Mouse (Mus musculus) neural tube, embryonic 11.5 days (tissue): ENCODE measurements around the gene Acox3. TPM values are rescaled to one million over a fixed set of nuclear protein-coding genes. Genes with fewer than 3 reads are reported as not detected.
"Not testable (repeated sequence)": the region's sequence is repeated elsewhere in the genome, so short reads cannot be mapped to it uniquely, and the experiment has no call there.

Experiments
- ATAC-seq: fragments of 200-750 bp; cut with Nextera tagmentation; 2 replicates; pipeline ENCODE4 v1.8.0; 2017; ENCODE audit warnings: moderate number of reproducible peaks, mild to moderate bottlenecking, moderate TSS enrichment, moderate library complexity; ENCODE audit not compliant: insufficient read depth, low FRiP score, low TSS enrichment
- DNase-seq: peaks from one replicate; pipeline ENCODE4 v3.0.0-alpha.2; 2015; ENCODE audit warnings: low spot score
- H3K27ac ChIP-seq: fragments of 300-500 bp; sonication (generic); 2 replicates; pipeline ENCODE4 v1.5.1; 2014; ENCODE audit warnings: low read depth, mild to moderate bottlenecking, low read length
- H3K27me3 ChIP-seq: fragments of 300-500 bp; sonication (generic); 2 replicates; pipeline ENCODE4 v1.6.1; 2014; ENCODE audit warnings: mild to moderate bottlenecking, low read length, mixed read lengths; ENCODE audit not compliant: control insufficient read depth, insufficient read depth
- H3K36me3 ChIP-seq: fragments of 300-500 bp; sonication (generic); 2 replicates; pipeline ENCODE4 v1.6.1; 2014; ENCODE audit warnings: mild to moderate bottlenecking, low read length, moderate library complexity, mixed read lengths; ENCODE audit not compliant: control insufficient read depth, insufficient read depth
- H3K4me1 ChIP-seq: fragments of 300-500 bp; sonication (generic); 2 replicates; pipeline ENCODE4 v1.6.1; 2014; ENCODE audit warnings: low read length, mixed read lengths; ENCODE audit not compliant: control insufficient read depth, insufficient read depth
- H3K4me2 ChIP-seq: fragments of 300-500 bp; sonication (generic); 2 replicates; pipeline ENCODE4 v1.6.1; 2014; ENCODE audit warnings: low read depth, mild to moderate bottlenecking, moderate library complexity
- H3K4me3 ChIP-seq: fragments of 300-500 bp; sonication (generic); 2 replicates; pipeline ENCODE4 v1.5.1; 2014; ENCODE audit warnings: low read depth, low read length
- H3K9ac ChIP-seq: fragments of 300-500 bp; sonication (generic); 2 replicates; pipeline ENCODE4 v1.6.1; 2014; ENCODE audit warnings: mild to moderate bottlenecking, low read length
- H3K9me3 ChIP-seq: fragments of 300-500 bp; sonication (generic); 2 replicates; pipeline ENCODE4 v1.6.1; 2016; ENCODE audit warnings: low read length; ENCODE audit not compliant: control insufficient read depth
- WGBS: fragments of 180-500 bp; shearing (Covaris S2); extraction: QIAGEN DNeasy Blood & Tissue Kit; methylation state at CpG from one replicate; pipeline ENCODE4 v1.1.7; 2014; 5-methylcytosine and 5-hydroxymethylcytosine counted together
- polyA plus RNA-seq: library from polyadenylated mRNA; unstranded; fragments of >200 nt; fragmentation: Nextera tagmentation; extraction: Ambion mirVana; gene quantifications from 2 replicates; pipeline ENCODE4 v1.2.1, GENCODE M21; 2014

The Acox3 gene
- polyA plus RNA-seq, 1 experiment from 2014 or later: 16.6 TPM

- H3K4me1 ChIP-seq, H3K9ac ChIP-seq, DNase-seq, ATAC-seq, H3K9me3 ChIP-seq, H3K4me2 ChIP-seq, H3K4me3 ChIP-seq, H3K36me3 ChIP-seq, H3K27me3 ChIP-seq, H3K27ac ChIP-seq: not testable (repeated sequence)
- 84% methylated on average over 2 of the region's 2 CpGs for WGBS
Observed at GRCm38 (mm10) chr5:35584259-35584658, 1.4 kb downstream of the Acox3 start.

- no peak overlapping the region for H3K9ac ChIP-seq
- no peaks in the 10 kb centered on the region for H3K27me3 ChIP-seq
- no peaks in the 10 kb centered on the region for H3K4me1 ChIP-seq
- DNase-seq (no peak), ATAC-seq (no peak)
- H3K27ac ChIP-seq: no peak overlapping the region
- no peaks in the 10 kb centered on the region for H3K9me3 ChIP-seq
- peaks cover 13% of the 10 kb centered on the region for H3K36me3 ChIP-seq
- H3K4me2 ChIP-seq: no peak overlapping the region
- H3K4me3 ChIP-seq: no peak overlapping the region
- WGBS: 95% methylated on average over 4 of the region's 4 CpGs
Observed at GRCm38 (mm10) chr5:35591497-35591896, 8.7 kb downstream of the Acox3 start.

- no peak for DNase-seq
- H3K36me3 ChIP-seq: peaks cover 13% of the 10 kb centered on the region
- WGBS: 83% methylated on average over 21 of the region's 21 CpGs
- H3K27me3 ChIP-seq: no peaks in the 10 kb centered on the region
- no peak overlapping the region for H3K27ac ChIP-seq
- no peaks in the 10 kb centered on the region for H3K4me1 ChIP-seq
- H3K4me3 ChIP-seq: no peak overlapping the region
- ATAC-seq: no peak
- no peak overlapping the region for H3K9ac ChIP-seq
- no peaks in the 10 kb centered on the region for H3K9me3 ChIP-seq
- H3K4me2 ChIP-seq: no peak overlapping the region
Observed at GRCm38 (mm10) chr5:35592081-35592736, 9.4 kb downstream of the Acox3 start.

DNA sequence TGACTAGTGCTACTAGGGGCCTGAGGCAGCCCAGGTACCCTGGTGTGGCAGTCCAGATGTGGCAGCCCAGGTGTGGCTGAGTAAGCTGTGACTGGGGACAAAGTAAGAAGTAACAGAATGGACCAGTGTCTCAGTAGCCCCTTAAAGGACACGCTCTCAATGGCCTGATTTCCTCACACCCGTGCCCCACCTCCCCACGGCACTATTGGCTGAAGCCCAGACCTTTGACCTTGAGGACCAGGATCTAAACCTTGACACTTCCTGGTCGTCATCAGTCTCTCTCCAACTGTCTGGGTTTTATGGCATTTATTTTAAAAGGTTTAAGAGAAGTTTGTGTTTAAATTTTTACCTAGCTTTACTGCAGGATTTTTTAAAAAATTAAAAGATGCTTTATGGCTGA, 10.0 kb downstream of the Acox3 start:
- DNase-seq (no peak), ATAC-seq (no peak)
- Histone ChIP-seq H3K27ac (no peak overlapping the region), H3K4me1 (no peaks in the 10 kb centered on the region), H3K36me3 (peaks cover 13% of the 10 kb centered on the region), H3K9me3 (no peaks in the 10 kb centered on the region), H3K4me2 (no peak overlapping the region), H3K4me3 (no peak overlapping the region), H3K27me3 (no peaks in the 10 kb centered on the region), H3K9ac (no peak overlapping the region)
- 72% methylated on average over 4 of the region's 4 CpGs for WGBS

- 80% methylated on average over 6 of the region's 6 CpGs for WGBS
- Histone ChIP-seq H3K9me3 (no peaks in the 10 kb centered on the region), H3K36me3 (peaks cover 13% of the 10 kb centered on the region), H3K27ac (no peak overlapping the region), H3K9ac (no peak overlapping the region), H3K4me1 (no peaks in the 10 kb centered on the region), H3K27me3 (no peaks in the 10 kb centered on the region), H3K4me3 (no peak overlapping the region), H3K4me2 (no peak overlapping the region)
- ATAC-seq (no peak), DNase-seq (no peak)
Observed at GRCm38 (mm10) chr5:35593272-35593671, 10.4 kb downstream of the Acox3 start.

GRCm38 (mm10) chr5:35594768-35595167, 11.9 kb downstream of the Acox3 start:
- Histone ChIP-seq H3K36me3 (peaks cover 12% of the 10 kb centered on the region; the same call in 1 of the 2 replicates), H3K9ac (no peak overlapping the region), H3K27ac (no peak overlapping the region), H3K4me2 (no peak overlapping the region), H3K27me3 (no peaks in the 10 kb centered on the region), H3K4me1 (no peaks in the 10 kb centered on the region), H3K4me3 (no peak overlapping the region), H3K9me3 (no peaks in the 10 kb centered on the region)
- WGBS: 95% methylated on average over 4 of the region's 4 CpGs
- DNase-seq (no peak), ATAC-seq (no peak)

GRCm38 (mm10) chr5:35595706-35596105, 12.9 kb downstream of the Acox3 start:
- ATAC-seq: no peak
- DNase-seq: peak; percentile 89
- Histone ChIP-seq H3K4me1 (no peaks in the 10 kb centered on the region), H3K4me3 (no peak overlapping the region), H3K36me3 (peaks cover 11% of the 10 kb centered on the region; the same call in 1 of the 2 replicates), H3K27me3 (no peaks in the 10 kb centered on the region), H3K27ac (no peak overlapping the region), H3K9me3 (no peaks in the 10 kb centered on the region), H3K9ac (no peak overlapping the region), H3K4me2 (no peak overlapping the region)
- 16% methylated on average over 4 of the region's 4 CpGs for WGBS

- WGBS: 85% methylated on average over 18 of the region's 18 CpGs
- H3K9me3 ChIP-seq: no peaks in the 10 kb centered on the region
- H3K4me3 ChIP-seq: no peak overlapping the region
- H3K4me1 ChIP-seq: no peaks in the 10 kb centered on the region
- no peak overlapping the region for H3K27ac ChIP-seq
- peaks cover 9% of the 10 kb centered on the region; the same call in 1 of the 2 replicates for H3K36me3 ChIP-seq
- no peak overlapping the region for H3K9ac ChIP-seq
- no peak overlapping the region for H3K4me2 ChIP-seq
- no peaks in the 10 kb centered on the region for H3K27me3 ChIP-seq
- DNase-seq (no peak), ATAC-seq (no peak)
Observed at GRCm38 (mm10) chr5:35596169-35597160, 13.6 kb downstream of the Acox3 start.
